Mouse (Mus musculus) ES-Bruce4 (cell line): ENCODE data around the gene Adh7.

Source experiments
- CTCF ChIP-seq: IDR thresholded peaks from one replicate; pipeline ENCODE4 v1.8.1; 2011; ENCODE audit warnings: low read depth, low read length
- EP300 ChIP-seq: IDR thresholded peaks from 2 replicates; pipeline ENCODE4 v1.6.1; 2011; ENCODE audit warnings: low read depth, low read length; ENCODE audit not compliant: insufficient read depth
- POLR2A ChIP-seq: IDR thresholded peaks from one replicate; pipeline ENCODE4 v1.8.1; 2011; ENCODE audit warnings: low read length; ENCODE audit not compliant: insufficient read depth

- TF ChIP-seq EP300 = no peak
- TF ChIP-seq POLR2A = no peak
- TF ChIP-seq CTCF = no peak
Measured at GRCm38 (mm10) chr3:138255780-138256550, 38.4 kb downstream of the Adh7 start.
